Mouse (Mus musculus) heart, adult 11 months (tissue): ENCODE measurements at regions not wholly inside any gene's neighbourhood (a gene's known extent, or its start where the extent isn't known, plus 50 kb on each side); places are given as distances from the start of the nearest gene placed in this dataset.
"Not testable (repeated sequence)": the region's sequence is repeated elsewhere in the genome, so short reads cannot be mapped to it uniquely, and the experiment has no call there.

Experiments
- DNase-seq: peaks from one replicate; pipeline ENCODE4 v3.0.0; 2022

DNA sequence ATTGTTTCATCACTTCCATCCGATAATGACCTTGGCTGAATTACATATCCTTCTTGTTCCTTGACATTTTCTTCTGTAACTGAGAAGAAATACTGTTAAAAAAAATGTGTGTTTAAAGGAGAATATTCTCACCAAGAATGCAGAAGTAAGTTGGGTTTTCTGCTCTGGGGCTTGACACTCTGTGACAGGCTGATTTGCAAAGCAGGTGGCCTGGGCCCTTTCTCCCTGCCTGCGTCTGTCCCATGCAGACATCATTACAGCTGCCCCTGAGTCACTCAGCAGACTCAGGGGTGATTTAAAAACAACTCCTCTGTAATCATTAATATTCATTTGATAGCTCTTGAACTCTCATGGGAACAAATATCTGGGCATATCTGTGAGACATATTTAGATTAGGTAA, 229.4 kb upstream of the Synpr start:
- no peak for DNase-seq

DNA sequence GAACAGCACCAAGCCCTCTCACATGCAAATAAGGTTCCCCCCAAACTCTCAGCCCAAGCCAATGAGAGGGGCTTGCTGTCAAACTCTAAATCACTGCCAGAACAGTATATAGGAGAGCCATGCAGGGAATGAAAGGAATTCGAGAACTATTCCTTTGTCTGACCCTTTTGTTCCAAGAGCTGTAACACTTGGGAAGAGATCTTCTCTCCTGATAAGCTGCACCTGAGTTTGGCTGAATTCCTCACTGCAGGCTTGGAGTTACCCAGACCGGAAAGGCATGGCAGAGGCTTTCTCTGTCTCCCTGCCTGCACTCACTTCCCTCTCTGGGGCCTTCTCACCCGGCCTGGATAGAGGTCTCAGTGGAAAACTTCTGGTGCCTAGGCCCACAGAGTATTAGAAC, 219.7 kb upstream of the Cadps start:
- not testable (repeated sequence) for DNase-seq

DNA sequence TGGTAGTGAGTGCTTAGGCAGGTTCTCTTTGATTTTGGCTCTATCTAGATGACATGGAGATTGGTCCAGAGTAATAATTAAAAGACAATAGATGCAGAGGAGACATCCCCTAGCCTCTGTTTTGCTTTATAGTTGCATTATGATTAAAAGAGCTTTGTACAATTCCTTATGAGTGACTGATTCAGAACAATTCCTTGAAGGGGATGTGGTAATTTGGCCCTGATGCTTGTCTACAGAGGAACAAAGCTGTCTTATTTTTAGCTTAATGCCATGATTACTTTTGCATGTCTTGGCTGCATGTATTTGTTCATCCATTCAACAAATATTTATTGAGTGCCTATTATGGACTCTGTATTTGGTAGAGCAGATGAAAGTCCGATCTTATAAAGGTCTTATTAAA, 218.9 kb upstream of the Cadps start:
- DNase-seq = no peak

DNA sequence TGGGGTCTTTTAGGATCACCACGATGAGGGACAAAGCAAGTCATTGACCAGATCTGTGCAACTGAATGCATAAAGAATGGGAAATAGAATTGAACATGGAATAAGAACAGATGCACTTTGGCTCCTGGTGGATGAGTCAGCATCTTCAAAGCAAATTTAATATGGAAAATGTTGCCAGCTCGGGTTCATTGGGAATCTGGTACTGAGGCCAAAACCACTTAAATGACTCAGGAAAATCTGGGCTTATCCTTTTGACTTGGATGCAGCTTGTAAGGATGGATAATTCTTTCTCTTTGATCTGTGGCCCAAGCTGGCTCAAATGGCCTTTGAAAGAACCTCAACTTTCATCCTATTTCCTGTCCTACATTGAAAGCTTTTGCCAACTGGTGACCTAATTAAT, 217.3 kb upstream of the Cadps start:
- no peak for DNase-seq

DNA sequence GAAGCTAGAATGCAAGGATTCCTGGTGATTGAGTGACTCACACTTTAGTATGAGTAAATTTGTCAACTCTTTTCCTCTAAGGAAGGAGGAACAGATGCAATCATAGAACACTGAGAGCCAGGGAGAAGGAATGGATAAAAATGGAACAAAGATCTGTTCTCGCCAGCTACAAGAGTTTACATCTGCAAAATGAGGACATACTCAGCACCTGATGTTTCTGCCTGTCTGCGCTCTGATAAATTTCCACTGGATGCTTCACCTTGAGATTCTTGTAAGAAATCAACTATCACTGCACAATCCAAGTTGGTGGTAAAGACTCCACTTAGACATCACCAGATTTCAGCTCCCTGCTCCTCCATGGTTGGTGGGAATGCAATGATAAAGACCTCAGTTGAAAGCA, 214.5 kb upstream of the Cadps start:
- no peak for DNase-seq

DNA sequence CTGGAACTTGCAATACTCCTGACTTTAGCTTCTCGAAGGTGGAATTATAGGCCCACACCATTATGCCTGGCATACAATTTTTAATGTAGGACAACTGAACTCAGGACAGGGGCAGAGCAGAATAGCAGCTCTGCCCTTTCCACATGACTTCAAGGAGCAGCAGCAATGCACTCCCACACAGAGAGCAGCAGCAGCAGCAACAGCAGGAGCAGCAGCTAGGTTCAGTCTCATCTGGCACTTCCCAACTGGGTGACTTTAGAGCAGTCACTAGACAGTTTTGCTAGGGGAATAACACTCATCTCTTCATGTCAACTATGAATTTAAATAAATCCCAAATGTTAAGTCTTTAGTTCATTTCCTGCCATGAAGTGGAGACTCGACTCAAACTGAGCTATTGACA, 206.9 kb upstream of the Cadps start:
- no peak for DNase-seq

DNA sequence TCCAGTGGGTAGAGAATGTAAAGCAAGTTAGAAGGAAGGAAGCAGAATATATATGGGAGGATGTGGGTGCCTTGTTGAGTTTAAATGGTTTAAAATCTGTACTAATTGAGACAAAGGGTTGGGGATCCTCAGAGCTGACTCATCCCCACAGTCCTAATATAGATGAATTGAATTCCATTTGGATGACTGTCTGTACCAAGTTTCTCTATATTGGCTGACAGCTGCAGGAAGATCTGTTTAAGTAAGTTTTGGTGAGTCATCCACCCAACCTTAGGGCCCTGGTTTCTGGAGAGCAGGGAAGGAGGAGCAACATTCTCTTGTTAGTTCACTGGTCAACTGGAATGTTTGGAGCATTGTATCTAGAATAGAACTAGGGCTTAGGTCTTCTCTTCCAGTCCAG, 199.9 kb upstream of the Cadps start:
- no peak for DNase-seq

DNA sequence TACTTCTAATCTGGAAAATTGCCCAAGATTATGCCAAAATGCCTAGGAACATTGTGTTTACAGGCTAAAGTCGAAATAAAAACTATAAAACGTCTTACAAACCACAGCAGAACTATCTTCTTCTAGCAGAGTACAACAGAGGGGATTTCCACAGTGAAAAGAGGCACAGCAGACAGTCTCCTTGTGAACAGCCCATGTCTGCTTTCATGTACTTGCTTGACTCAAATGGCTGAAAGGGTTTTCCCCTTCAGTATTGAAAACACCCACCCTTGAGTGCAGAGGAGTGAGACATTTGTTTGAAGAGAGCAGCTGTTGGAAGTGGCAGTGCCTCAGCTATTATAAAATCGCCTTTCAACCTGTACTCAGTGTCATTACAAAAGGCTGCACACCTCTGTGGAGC, 188.2 kb upstream of the Cadps start:
- DNase-seq = no peak

DNA sequence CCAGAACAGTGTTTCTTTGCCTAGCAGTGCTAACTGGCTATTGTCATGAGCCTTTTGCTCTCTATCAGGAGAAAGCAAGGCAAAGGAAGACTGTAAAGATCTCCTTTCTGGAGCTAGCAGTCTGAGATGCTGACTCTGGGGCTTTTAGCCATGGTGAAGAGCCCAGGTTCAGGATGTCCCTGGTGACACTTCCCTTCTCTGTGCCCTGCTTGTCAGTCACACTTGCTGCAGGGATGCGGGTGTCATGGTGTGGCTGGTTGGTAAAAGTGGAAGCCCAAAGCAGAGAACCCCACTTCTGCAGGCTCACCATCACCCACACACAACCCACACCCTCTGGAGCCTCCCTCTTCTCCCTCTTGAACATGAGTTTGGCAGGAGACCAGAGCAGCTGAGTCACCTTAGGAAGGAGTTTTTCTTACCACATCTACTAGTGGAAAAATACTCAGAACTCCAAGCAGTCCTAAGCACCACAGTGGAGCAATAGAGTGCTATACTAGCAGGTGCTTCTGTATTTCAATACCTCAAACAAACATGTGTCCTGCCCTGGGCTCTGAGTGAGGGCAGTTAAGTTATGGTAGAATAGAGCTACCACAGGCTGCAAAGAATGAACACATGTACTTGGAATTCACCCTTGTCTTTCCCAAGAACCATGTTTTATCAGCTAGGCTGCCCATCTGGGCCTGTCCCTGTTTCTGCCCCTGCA, 178.3 kb upstream of the Cadps start:
- peak; percentile 66 for DNase-seq

DNA sequence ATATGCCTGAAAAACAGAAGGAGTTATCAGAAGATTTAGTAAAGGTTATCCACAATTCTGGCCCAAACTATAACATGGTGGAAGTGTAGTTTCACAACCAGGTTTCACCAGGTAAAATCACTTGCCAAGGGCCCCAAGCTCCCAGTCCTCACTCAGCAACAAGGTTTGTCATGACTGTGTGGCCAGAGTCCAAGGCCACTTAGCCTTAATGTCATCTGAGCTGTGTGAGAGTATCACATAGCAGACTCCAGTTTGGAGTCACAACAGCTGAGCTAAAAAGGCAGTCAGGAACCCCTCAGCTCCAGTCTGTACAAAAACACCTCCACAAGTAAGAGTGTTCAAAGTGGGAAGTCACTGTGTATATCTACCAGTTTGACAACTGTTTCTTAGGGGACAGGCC, 156.5 kb upstream of the Cadps start:
- peak; percentile 92 for DNase-seq

DNA sequence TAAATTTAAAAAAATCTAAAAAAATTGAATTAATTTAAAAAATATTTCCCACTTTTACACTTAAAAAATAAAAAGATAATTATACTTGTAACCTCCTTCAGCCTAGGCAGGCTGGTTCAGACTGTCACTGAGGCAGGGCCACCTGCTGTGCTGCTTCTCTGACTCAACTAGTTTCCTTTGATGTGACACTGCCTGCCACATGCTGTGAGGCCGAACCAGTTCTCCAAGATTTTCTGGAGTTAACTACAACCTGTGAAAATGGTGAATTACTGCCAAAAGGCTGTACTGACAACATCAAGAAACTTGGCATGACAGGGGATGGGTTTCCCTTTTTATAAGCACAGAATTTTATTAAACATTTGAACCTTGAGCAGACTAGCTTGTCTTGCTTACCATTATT, 143.6 kb upstream of the Cadps start:
- DNase-seq = no peak

DNA sequence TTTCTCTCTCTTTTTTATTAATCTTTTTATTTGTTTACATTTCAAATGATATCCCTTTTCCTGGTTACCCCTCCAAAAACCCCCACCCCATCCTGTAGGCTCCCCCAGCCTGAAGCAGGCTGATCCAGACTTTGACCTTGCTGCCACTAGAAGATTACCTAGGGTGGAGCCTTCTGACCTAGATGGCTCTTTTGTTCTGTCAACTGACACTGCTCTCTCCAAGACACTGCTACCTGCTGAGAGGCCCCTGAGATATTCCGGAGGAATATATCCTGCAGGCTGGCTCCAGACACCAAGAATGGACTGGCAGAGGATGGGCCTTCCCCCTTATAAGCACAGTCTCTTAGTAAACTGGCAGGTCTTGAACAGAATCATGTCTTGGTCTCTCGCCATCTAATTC, 135.0 kb upstream of the Cadps start:
- not testable (repeated sequence) for DNase-seq

DNA sequence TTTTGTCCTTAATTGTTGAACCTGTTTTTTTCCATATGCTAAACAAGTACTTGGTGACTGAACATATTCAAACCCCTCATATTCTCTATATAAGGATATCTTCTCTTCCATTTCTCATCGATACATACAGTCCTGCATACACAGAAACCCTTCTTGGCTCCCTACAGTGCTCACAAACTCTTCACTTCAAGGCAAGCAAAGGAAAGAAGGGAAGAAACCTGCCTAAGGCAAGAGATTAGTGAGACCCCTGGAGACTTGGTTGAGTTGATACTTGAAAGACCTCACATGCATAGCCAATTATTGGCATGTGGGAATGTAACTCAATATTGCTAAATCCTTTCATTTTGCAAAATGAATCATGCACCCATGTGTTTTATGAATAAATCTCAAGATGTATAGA, 128.0 kb upstream of the Cadps start:
- no peak for DNase-seq

DNA sequence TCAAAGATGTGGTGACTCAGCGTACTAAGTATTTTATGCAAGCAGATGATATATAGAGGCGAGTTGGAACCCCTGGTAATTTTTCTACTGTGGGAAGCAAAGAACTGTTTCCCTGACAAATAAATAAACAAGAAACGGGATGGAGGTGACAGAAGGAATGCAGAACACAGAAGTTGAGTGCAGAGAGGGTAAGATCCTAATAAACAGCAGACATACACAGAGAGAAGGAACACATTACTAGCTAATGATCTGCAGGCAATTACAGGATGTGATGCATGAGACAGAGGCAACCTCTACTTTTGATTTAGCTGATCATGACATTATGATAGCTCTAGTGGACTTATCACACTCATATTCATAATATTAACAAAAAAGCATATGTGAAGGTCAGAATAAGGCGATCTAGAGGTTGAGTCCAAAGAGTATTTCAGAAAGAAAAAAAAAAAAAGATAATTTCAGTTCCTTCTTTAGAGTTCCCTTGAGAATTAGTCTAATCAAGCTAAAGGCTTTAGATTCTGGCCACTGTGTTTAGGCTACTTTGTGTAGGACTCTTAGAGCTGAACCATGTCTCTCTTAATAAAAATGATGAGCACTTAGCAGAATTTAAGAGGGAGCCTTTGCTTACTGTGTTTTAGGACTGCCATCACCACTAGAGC, 115.9 kb upstream of the Cadps start:
- DNase-seq = no peak

DNA sequence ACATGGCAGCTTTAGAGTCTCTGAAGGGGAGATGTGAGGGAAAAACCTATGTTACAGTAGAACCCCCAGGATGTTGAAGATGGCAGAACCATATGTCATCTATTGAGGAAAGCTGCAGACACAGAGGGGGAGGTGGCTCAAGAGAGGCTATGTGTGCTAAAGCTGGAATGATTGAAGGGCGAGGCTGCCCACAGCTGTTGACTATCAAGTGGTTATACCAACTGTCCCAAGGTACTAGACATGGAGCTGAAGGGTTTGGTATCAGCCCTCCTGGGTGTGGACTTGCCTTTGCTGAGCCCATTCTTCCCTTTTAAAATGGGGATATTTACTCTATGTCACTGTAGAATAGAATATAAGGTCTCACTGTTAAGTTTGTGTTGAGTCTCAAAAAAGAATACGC, 113.5 kb upstream of the Cadps start:
- peak; percentile 52 for DNase-seq

DNA sequence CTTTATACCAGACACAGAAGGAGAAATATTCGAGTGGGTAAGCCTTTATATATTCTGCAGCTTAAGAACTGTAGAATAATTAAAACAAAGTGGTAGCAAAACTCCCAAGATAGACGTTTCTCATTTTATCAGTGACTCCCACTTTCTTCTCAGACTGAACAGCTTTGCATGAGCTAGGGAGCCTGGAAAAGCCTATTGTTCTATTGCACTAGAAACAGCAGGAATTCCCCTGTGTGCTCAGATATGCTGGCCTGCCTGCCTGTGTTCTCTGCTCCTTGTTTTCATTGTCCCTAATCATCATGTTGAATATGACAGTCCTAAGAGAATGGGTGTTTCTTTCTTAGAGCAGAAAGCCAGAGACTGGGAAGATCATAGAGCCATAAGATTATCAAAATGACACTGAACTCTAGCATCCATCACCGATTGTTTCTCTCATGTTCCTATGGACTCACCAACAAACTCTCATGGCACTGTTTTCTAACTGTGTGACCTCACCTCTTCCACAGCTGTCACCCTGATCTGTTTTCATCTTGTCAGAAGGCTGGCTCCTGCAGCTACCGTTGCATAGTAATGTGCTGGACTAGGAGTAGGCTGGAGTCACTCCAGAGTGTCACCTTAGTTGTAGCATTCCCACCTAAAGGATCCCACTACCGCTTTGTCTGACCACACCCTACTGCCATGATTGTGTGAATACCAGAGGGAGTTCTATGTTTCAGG, 108.9 kb upstream of the Cadps start:
- peak; percentile 41 for DNase-seq

DNA sequence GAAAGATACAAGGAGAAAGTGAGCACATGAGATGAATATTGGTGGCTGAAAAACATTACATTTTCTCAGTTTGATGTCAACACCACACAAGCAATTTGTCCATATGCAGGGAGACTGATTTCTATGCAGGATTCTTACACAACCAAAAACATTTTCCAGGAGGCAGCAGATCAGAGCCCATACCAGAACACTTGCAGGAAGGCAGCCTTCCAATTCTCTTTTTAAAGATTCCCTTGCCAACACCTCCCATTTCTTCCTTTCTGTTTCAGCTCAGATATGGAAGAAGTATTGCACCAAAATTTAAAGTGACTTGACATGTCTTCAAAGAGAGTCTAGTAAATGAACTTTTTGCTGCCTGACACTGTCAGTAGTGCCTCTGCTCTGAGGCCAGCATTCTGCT, 100.7 kb upstream of the Cadps start:
- peak; percentile 9 for DNase-seq

DNA sequence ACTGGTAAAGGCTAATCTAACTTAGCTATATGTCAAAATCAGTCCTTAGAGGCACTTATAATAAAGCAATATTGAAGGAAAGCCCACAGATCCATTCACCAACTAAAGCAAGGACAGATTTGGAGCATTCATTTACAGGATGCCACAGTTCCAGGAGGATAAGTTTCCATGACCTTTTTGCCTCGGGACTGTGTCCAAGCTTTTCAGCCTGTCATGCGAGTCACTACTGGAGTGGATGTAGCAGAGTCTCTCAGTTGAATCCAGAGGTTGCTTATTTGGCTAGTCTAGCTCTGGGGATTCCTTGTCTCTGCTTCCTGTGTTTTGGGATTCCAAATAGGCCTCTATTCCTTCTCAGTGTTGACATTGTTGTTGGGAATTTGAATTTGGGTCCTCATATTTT, 92.6 kb upstream of the Cadps start:
- peak; percentile 29 for DNase-seq

DNA sequence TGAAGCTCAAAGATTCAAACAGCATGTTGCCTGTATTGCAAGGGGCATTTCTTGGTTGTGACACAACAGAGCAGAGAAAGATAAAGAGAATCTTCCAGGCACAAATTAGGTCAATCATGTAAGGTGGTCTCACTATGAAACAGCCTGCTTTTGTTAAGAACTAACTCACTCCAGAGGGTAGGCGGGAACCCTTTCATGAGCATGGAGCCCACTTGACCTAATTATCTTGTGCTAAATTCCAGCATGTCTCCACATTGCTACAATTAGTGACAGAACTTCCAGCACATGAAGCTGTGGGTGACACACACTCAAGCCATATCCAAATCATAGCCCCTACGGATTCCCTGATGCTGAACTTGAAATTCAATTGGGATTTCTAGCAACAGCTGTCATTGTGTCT, 91.1 kb upstream of the Cadps start:
- DNase-seq = peak; percentile 50

DNA sequence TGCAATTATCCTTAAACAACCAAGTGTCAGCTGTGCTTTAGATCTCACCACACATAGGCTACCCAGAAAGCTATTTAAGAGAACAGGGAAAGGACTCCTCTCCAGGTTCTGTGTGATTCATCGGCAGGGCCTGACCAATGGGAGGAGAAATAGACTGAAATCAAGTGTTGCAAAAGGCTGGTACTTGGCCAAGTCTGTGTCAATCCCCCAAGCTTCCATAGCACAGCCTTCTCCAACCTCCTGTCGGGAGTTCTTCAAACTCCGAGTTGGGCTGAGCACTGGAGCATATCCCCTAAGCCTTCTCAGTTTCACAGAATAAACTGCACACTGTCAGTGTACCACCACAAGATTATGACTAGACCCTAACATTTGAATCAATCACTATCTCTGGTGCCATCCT, 90.5 kb upstream of the Cadps start:
- DNase-seq = peak; percentile 28

DNA sequence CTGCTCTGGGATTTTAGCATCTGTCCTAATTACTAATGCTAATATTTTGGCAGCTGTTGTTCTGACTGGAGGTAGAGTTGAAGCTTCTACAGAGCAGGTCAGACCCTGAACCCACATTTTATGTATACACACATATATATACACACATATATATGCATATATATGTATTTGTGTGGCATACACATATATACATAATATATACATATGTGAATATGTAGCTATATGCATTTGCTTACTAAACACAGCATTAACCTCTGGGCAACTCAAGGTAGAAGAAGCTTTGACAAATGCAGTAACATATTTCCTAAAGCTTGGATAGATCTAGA, 54.4 kb upstream of the Cadps start:
- no peak for DNase-seq

DNA sequence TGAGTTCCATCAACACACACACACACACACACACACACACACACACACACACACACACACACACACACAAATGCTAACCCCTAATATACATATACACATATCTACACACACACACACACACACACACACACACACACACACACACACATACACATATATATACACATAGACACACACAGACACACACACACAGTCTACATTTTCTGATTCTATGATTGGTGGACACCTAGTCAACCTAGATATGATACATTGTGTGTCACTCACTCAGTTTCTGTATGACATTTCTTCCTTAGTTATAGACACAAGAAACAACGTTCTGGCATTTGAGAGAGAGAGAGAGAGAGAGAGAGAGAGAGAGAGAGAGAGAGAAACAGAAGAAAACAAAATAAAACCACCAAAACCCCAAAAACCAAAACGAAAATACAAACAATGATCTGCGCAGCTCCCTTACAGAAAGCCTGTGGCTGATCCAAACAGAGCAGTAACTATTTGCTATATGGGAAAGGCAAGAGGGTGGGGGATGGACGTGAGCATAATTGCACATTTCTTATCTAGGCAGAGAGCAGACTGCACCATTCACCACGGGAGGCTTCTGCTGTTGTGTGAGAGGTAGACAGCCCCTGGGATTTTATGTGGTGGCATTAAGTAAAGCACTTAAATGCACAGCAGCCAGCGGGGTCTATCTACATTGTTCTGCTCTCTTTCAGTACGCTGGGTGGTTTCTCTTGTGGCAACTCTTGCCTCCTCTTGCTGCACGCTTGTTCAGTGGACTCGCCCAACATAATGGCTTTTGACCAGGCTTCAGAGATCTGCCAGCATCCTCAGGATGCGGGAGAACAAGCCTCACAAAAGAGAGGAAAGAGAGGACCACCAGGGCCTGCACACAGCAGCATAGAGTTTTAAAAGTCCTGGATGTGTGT, 53.8 kb upstream of the Cadps start:
- DNase-seq = no peak
